Mouse (Mus musculus) CD8-positive naive resting alpha-beta T cell, adult 57 days (primary cell): ENCODE measurements around the gene Olfr331. TPM values are rescaled to one million over a fixed set of nuclear protein-coding genes. Genes with fewer than 3 reads are reported as not detected.

Source experiments
- total RNA-seq: library from RNA; stranded (reverse); gene quantifications from one replicate; pipeline ENCODE4 v1.2.4, GENCODE M21; 2023

Gene Olfr331
- not detected for total RNA-seq

GRCm38 (mm10) chr11:58502472-58502871 lies at the start of gene Olfr331:
TSS of gene Olfr331 (minus strand) at chr11:58502572.

GRCm38 (mm10) chr11:58546322-58546721 lies 44.0 kb upstream of the Olfr331 start, which contains the start of gene Olfr329-ps:
TSS of gene Olfr329-ps (minus strand) at chr11:58546422.

GRCm38 (mm10) chr11:58534736-58535135 lies 32.4 kb upstream of the Olfr331 start, which contains the start of gene Olfr330:
TSS of gene Olfr330 (minus strand) at chr11:58534836.

GRCm38 (mm10) chr11:58492455-58492854 lies 9.9 kb downstream of the Olfr331 start, which contains the start of gene Olfr332:
TSS of gene Olfr332 (minus strand) at chr11:58492555.

GRCm38 (mm10) chr11:58462170-58462569 lies 40.2 kb downstream of the Olfr331 start, which contains the start of gene Olfr30:
TSS of gene Olfr30 (minus strand) at chr11:58462270.

GRCm38 (mm10) chr11:58452759-58453158 lies 49.6 kb downstream of the Olfr331 start, which contains the start of gene Lypd9:
TSS of gene Lypd9 (minus strand) at chr11:58452923.

Other genes with a start within 250 kb of the Olfr331 start
- gene 4930438A08Rik, start 227.8 kb downstream of the Olfr331 start, total RNA-seq, result not detected
- 27.5 TPM for gene Zfp692, start 195.5 kb downstream of the Olfr331 start, total RNA-seq
- gene Zfp672, start 172.2 kb downstream of the Olfr331 start, total RNA-seq, result 38.0 TPM
- 26.0 TPM for gene Sh3bp5l, start 171.8 kb downstream of the Olfr331 start, total RNA-seq
- gene Lypd8, start 123.5 kb downstream of the Olfr331 start, total RNA-seq, result not detected
- gene 1810065E05Rik, start 81.5 kb downstream of the Olfr331 start, total RNA-seq, result not detected
- gene Gm12253, start 70.0 kb downstream of the Olfr331 start, total RNA-seq, result not detected
- not detected for gene Lypd9, start 49.6 kb downstream of the Olfr331 start, total RNA-seq
- not detected for gene Olfr30, start 40.3 kb downstream of the Olfr331 start, total RNA-seq
- gene Olfr332, start 10.0 kb downstream of the Olfr331 start, total RNA-seq, result not detected
- not detected for gene Olfr330, start 32.3 kb upstream of the Olfr331 start, total RNA-seq
- not detected for gene Olfr329-ps, start 43.9 kb upstream of the Olfr331 start, total RNA-seq
- gene Olfr328, start 53.1 kb upstream of the Olfr331 start, total RNA-seq, result 0.34 TPM
- not detected for gene Olfr224, start 68.0 kb upstream of the Olfr331 start, total RNA-seq
- not detected for gene Olfr325, start 75.2 kb upstream of the Olfr331 start, total RNA-seq
- gene Olfr324, start 92.5 kb upstream of the Olfr331 start, total RNA-seq, result not detected
- gene 2210407C18Rik, start 113.5 kb upstream of the Olfr331 start, total RNA-seq, result not detected
- gene Olfr323, start 127.9 kb upstream of the Olfr331 start, total RNA-seq, result not detected
- not detected for gene Trim58, start 137.9 kb upstream of the Olfr331 start, total RNA-seq
- not detected for gene Olfr322, start 156.2 kb upstream of the Olfr331 start, total RNA-seq
- not detected for gene Olfr320, start 178.5 kb upstream of the Olfr331 start, total RNA-seq
- not detected for gene Olfr319, start 196.6 kb upstream of the Olfr331 start, total RNA-seq
- 0.43 TPM for gene Olfr318, start 221.4 kb upstream of the Olfr331 start, total RNA-seq
- gene Olfr317, start 236.6 kb upstream of the Olfr331 start, total RNA-seq, result not detected